Mouse (Mus musculus) bone marrow, adult 2 months (tissue): ENCODE measurements at regions not wholly inside any gene's neighbourhood (a gene's known extent, or its start where the extent isn't known, plus 50 kb on each side); places are given as distances from the start of the nearest gene placed in this dataset.

Experiments used
- CTCF ChIP-seq: fragments of 200-500 bp; IDR thresholded peaks from 2 replicates; pipeline ENCODE4 v1.5.1; 2011; ENCODE audit warnings: low read length, control low read depth; ENCODE audit not compliant: control insufficient read depth, insufficient read depth
- POLR2A ChIP-seq: fragments of 200-500 bp; IDR thresholded peaks from 2 replicates; pipeline ENCODE4 v1.6.1; 2011; ENCODE audit warnings: low read depth, mild to moderate bottlenecking, control low read depth, low read length, borderline replicate concordance; ENCODE audit not compliant: control insufficient read depth

- TF ChIP-seq CTCF (no peak), POLR2A (no peak)
Measured at GRCm38 (mm10) chr10:8020113-8020512, 64.1 kb upstream of the Tab2 start.
